Mouse (Mus musculus) testis, postnatal 10 days (tissue): ENCODE results near the gene Dhx40.
"Not testable (repeated sequence)": the region's sequence is repeated elsewhere in the genome, so short reads cannot be mapped to it uniquely, and the experiment has no call there.

Experiments used
- DNase-seq: peaks from one replicate; pipeline ENCODE4 v3.0.0; 2021; ENCODE audit warnings: low spot score

Dhx40 gene

GRCm38 (mm10) chr11:86818928-86819327, 11.4 kb upstream of the Dhx40 start:
- no peak for DNase-seq

DNA sequence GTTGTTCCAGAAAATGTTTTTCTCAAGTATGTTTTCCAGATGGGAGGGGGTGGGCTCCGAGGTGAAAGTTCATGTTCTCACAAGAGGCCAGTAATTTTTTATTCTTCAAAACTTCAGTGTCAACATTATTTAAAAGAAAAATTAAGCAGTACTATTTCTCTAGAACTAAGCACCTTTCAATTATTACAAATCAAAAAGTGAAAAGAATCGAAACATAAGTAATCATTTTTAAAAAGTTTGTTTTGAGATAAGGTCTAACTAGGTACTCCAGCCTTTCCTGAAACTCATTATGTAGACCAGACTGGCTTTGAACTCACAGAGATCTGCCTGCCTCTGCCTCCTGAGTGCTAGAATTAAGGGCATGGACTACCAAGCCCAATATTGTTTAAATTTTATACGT, 8.7 kb upstream of the Dhx40 start:
- DNase-seq, result not testable (repeated sequence)

DNA sequence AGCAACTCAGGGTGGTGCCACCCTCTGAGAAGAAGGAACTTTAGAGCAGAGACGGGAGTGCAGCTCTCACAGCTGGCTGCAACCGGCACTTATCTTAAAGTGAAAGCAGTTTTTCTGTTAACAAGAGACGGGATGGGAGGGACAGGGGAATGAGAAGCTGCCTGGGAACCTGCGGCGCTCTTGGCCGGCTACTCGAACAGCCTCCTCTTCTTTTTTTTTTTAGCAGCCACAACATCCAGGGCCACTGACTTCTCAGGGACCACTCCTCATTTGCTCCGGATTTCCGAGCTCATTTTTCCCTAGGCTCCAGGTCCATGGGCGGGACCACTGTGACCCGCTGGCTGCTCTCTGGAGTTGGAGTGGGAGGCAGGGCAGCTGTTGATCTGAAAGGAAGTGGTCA, 6.9 kb upstream of the Dhx40 start:
- not testable (repeated sequence) for DNase-seq

DNA sequence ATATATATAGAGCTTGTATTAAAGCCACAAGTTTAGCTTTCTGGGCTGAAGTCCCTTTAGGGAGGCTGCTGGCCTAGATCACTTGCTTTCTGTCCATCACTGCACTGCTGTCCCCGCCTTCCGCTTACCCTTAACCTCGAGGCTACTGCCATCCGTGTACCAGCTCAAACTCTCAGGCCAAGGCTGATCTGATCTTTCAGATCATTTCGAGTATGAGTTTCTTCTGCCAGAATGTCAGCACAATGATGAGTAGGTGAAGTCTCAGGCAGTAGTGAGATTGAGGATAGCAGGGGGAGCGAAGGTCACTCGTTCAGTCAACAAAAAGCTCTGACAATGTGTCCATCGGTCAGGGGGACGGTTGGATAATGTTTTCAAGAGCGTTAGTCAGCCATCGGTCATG, 5.7 kb upstream of the Dhx40 start:
- DNase-seq, result not testable (repeated sequence)

GRCm38 (mm10) chr11:86811326-86811630, 3.7 kb upstream of the Dhx40 start:
- DNase-seq, result no peak

DNA sequence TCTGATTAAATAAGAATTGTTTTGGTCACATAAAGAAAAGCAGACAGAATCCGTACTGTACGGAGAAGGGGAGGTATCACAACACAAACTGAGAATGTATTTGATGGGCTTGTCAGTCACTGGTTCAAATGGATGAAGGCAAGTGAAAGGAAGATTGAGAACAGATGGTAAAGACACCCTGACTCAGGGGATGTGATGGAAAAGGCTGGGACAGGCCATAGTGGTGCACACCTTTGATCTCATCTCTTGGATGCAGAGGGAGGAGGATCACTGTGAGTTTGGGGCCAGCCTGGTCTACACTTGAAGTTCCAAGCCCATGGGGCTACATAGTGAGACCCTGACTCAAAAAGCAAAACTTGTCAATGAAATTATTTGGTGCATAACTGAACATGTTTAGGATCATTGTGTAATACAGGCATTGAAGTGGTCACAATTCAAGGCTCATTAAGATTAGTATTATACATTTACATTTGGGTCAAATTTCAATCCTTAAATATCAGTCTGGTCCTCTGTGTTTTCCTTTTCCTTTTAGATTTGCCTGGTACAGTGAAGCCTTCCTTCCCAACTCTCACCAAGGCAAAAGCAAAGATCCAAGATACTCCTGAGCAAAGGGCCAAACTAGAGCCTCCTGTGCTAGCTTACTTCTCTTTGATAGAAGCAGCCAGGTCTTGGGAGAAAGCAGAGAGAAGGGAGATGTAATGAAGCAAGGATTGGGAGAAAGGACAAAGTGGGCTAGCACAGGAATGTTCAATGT, 3.2 kb upstream of the Dhx40 start:
- no peak for DNase-seq

- no peak for DNase-seq
Measured at GRCm38 (mm10) chr11:86809828-86810227, 2.3 kb upstream of the Dhx40 start.

- peak; percentile 63 for DNase-seq
Measured at GRCm38 (mm10) chr11:86807001-86807477, 507 bp downstream of the Dhx40 start.

DNA sequence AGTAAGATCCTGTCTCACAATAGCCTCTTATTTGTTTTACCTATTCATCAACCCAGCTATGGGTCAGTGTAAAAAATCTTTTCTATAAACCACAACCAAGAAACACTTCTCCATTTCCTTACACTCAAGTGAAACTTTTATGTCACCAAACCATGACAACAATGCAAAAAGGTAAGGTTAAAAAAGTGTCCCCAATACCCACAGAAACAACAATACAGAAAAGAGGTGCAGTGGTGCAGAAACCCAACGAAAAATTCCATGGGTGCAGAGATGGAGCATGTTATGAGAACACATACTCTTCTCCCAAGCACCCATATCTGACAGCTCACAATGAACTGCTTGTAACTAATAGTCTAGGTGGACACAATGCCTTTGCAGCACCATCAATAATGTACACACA, 13.4 kb downstream of the Dhx40 start:
- DNase-seq, result no peak

GRCm38 (mm10) chr11:86787436-86787835, 20.1 kb downstream of the Dhx40 start:
- not testable (repeated sequence) for DNase-seq

DNA sequence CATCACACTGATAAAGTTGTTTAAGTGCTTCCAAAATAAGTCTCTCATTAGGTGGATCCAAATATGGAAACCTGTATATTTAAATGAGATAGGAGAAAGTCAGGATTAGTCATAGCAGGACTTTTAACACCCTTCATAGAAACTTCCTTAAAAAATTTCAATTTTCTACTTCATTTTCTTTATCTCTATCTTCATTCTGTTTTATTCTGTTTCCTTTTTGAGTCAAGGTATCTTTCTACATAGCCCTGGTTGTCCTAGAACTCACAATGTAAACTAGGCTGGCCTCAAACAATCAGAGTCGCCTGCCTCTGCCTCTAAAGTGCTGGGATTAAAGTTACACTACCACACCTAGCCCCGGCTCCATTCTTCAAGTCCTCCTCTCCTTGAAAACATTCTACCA, 21.8 kb downstream of the Dhx40 start:
- no peak for DNase-seq

DNA sequence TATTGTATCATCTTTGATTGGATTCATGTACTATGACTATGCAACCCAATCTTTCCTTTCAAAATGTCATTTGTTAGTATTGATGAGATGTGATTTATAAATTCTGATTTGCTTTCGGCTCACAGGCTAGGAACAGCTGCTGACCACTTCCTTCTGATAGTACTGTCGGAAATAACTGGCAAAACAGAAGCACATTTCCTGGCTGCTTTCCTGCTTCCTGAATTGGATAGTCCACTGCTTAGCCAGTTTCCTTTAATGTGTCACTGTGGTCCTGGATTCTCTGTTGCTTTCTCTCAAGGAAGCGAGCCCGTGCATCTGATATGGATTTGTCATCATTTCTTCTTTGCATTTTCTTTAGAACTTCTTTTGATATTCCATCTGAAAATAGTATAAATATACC, 37.7 kb downstream of the Dhx40 start:
- no peak for DNase-seq

GRCm38 (mm10) chr11:86764501-86764900, 43.0 kb downstream of the Dhx40 start:
- no peak for DNase-seq

DNA sequence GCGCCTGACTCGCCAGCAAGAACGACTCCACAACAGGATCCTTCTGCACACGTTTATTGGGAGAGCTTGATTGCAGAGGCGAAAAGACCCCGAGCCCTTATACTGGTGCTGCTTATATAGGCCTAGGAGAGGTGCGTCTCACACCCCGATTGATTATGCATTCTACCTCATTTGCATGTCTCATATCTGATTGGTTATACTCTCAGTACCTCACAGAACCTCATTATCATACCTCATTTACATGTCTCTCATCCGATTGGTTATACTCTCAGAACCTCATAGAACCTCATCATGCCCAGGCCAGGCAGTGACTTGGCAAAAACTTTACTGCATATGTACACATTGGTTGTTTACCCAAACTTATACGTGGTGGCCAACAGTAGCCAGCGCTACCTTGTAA, 44.4 kb downstream of the Dhx40 start:
- not testable (repeated sequence) for DNase-seq

GRCm38 (mm10) chr11:86760357-86760756, 47.2 kb downstream of the Dhx40 start:
- DNase-seq, result no peak

DNA sequence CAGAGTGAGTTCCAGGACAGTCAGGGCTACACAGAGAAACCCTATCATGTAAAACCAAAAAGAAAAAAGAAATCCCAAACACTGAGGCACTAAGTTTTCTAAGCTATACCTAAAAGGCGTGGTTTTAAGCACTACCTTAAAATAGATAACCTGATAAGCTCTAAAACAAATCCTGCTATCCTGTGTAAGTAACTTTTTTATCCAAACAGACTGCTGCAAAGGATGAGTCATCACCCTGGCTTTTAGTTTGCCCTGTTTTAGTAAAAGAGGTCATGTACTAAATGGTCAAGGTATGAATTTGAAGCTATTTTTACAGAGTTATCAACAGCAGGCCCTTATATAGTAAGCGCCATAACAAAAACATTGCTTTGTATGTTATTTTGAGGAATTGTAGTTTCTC, 47.7 kb downstream of the Dhx40 start:
- DNase-seq, result no peak

- DNase-seq, result no peak
Measured at GRCm38 (mm10) chr11:86759226-86759625, 48.3 kb downstream of the Dhx40 start.

DNA sequence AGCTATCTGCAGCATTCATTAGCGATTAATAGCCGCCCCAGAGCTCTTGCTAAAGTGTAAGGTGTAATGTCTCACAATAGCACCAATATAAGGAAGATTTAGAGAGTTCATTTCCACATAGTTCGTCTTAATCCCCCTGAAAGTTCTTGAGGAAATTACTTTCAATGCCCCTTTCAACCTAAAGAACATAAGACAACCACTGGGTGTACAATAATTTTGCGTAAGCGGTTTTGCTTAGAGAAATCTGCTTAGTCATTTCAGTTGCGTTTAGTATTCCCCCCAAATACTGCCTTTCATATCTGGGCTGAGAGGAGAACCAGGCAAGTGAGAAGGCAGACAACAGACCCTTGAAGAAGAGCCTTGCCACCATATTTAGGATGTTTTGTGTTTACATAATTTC, 49.0 kb downstream of the Dhx40 start:
- no peak for DNase-seq

DNA sequence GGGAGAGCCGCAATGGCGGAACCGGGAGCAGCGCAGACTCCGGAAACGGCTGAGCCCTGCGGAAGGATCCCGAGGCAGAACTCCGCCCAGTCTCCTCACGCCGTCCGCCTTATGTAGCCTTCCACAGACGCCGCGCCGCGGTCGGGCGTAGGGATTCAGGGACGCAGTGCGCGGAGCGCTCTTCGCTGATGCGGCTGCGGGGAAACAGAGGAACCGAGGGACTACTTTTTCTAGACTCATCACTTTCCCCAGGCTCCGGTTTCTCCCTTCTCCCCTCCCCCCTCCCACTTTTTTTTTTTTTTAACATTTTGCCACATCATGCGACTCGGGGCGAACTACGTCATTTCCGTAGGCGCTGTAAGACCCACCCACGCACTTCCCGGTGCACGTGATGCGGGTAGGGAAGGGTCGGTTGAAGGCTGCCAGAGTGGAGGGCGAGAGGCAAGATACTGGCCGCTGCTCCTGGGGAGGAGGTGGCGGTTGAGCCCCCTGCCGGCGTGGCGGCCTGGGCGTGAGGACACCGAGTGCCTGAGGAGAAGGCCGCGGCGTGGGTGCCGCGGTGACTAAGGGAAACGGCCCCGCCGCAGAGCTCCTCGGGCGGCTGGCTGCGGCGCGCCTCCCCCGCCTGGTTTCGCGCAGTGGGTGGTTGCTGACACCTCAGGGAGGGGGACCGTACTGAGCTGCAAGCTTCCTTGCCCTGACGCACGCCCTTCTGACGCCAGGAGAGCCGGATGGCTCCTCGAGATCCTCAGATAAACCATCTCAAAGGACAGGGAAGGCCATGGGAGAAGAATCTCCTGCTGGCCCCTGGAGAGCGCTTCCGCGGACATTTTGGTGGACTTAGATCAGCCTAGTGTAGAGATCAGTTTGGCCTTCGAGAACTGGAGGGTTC, 49.8 kb downstream of the Dhx40 start, which contains the start of gene Cltc:
Gene Cltc, minus strand, starts transcription at position 86 of the 892 bp plus-strand sequence.
- peak; percentile 95 for DNase-seq

DNA sequence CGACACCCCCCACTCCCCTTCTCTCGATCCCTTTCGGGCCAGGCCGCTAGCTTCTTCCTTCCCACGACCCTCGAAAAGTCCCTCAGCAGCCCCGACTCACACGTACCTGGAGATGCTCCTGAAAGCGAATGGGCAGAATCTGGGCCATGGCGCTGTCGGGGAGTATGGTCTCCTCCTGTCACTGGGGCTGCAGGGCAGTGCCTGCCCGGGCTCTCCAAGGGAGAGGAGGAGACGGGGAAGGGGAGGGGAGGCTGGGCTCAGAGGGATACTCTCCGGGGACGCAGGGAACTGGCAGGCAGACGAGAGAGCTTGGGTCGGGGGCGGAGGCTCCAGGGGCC, 50.4 kb downstream of the Dhx40 start:
- DNase-seq, result no peak

- DNase-seq, result peak; percentile 77
Measured at GRCm38 (mm10) chr11:86756156-86757141, 51.1 kb downstream of the Dhx40 start.

DNA sequence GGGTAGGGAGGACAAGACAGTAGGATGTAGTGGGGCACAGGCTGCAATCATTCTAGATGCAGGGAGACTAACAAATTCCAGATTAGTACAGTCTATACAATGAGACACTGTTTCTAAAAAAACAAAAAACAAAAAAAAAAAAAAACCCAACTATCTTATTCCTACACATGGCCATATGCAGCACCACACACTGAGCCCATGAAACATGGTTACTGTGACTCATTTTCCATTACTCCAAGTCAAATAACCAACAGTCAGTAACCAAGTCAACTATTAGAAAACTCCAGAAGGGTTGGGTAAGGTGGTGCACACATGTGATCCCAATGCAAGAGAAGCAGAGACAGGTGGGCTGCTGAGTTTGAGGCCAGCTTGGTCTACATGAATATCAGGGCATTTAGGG, 55.1 kb downstream of the Dhx40 start:
- DNase-seq, result no peak
